17 mouse cellular contexts compared by ENCODE assay signal in the genomic region with DNA sequence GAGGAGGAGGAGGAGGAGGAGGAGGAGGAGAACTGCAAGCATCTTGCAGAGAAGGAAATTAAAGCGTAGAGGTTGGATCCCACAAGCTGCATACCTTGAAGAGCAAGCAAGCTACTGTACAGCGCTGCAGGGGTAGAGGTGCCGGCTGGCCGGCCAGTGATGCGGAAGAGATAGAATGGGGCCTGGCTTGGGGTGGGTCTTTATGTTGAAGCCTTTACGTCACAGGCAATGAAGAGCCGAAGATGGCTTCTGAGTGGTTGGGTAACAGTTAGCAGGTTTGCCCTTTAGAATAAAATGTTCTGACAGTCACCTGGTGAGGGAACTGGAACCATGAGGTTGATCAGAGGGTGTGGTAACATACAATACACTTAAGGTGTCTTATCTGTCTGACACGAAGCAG. TPM values are rescaled to one million over a fixed set of nuclear protein-coding genes. Genes with fewer than 3 reads are reported as not detected.
DNase-seq lines count a peak whose midpoint lies in the region; TF ChIP-seq lines count a peak whose summit lies in the region.
"Had no signal": no experiment of that assay in that cellular context is flagged by ENCODE, and none has a peak within 500 bp of the region (broad histone marks: within the 10 kb centered on the region; RNA-seq: fewer than 3 reads in every experiment).

No protein-coding gene starts in this region.

- H3K27ac ChIP-seq in left cerebral cortex, adult 2 months, result peak overlapping the region; percentile 77
- H3K27ac ChIP-seq: embryonic facial prominence, embryonic 10.5 days; forebrain, embryonic 13.5 days; hindbrain, embryonic 15.5 days had no signal

- no peak for TF ChIP-seq CTCF in left cerebral cortex, adult 2 months (IDR thresholded peaks at IDR 0.05)

- DNase-seq in cerebellum, adult 18-20 months, result peak; percentile 39 to 48
- DNase-seq in cerebellum, postnatal 4 days (ENCODE audit: low spot score in 2 of 2), result no peak
- no peak for DNase-seq in left cerebral cortex, adult 2 months (ENCODE audit: extremely low spot score in 1 of 2, low spot score in 2 of 2)
- DNase-seq in left cerebral cortex, adult 11 months (ENCODE audit: low spot score), result no peak
- DNase-seq in cerebellum, adult 9-11 months, result peak; percentile 61
- peak; percentile 43 for DNase-seq in retina, postnatal 1 day
- no peak for DNase-seq in thymus, postnatal 10 days (ENCODE audit: low spot score in 2 of 2)
- DNase-seq in frontal cortex, postnatal 36 days (ENCODE audit: low spot score in 2 of 2), result no peak
- DNase-seq: adrenal gland, postnatal 10 days; forebrain, postnatal 0 days; gastrocnemius, postnatal 36 days; heart, adult 18-20 months; heart, postnatal 36 days had no signal

- H3K4me3 ChIP-seq in left cerebral cortex, adult 2 months, result no peak overlapping the region
- H3K4me3 ChIP-seq: embryonic facial prominence, embryonic 10.5 days; forebrain, embryonic 13.5 days; heart, embryonic 15.5 days; hindbrain, embryonic 15.5 days had no signal

- intact Hi-C loops in left cerebral cortex, adult 2 months (cut with DNase I), result no loop called here

RNA-seq across cellular contexts. Expression of a gene that starts 1.9 kb away (rescaled TPM):
- 100 to 1,000 TPM; 242 to 255 TPM for total RNA-seq in left cerebral cortex, adult 2 months (2021)

RNA-seq across cellular contexts. Expression of a gene that starts 35.7 kb away (rescaled TPM):
- total RNA-seq in left cerebral cortex, adult 2 months (2021), result 100 to 1,000 TPM; 184 to 196 TPM

Comparison
In these comparisons a context has a peak if more than half of its experiments do, and no peak if none do; other contexts are left out.
1. DNase-seq: peak in cerebellum, adult 18-20 months (2 of 2), cerebellum, adult 9-11 months (single experiment) and retina, postnatal 1 day (single experiment); none in cerebellum, postnatal 4 days (0 of 2), left cerebral cortex, adult 2 months (0 of 2), left cerebral cortex, adult 11 months (single experiment), thymus, postnatal 10 days (0 of 2) and frontal cortex, postnatal 36 days (0 of 2).